Mouse (Mus musculus) embryonic facial prominence, embryonic 13.5 days (tissue): ENCODE measurements at regions not wholly inside any gene's neighbourhood (a gene's known extent, or its start where the extent isn't known, plus 50 kb on each side); places are given as distances from the start of the nearest gene placed in this dataset.

ENCODE experiments used
- ATAC-seq: fragments of 200-750 bp; cut with Nextera tagmentation; 2 replicates; pipeline ENCODE4 v1.8.0; 2017; ENCODE audit warnings: low read depth; ENCODE audit not compliant: insufficient number of reproducible peaks, insufficient read depth, low FRiP score, low TSS enrichment
- H3K27ac ChIP-seq: fragments of 300-500 bp; sonication (generic); 2 replicates; pipeline ENCODE4 v1.5.1; 2015; ENCODE audit warnings: moderate library complexity, mild to moderate bottlenecking, inconsistent platforms
- H3K27me3 ChIP-seq: fragments of 300-500 bp; sonication (generic); 2 replicates; pipeline ENCODE4 v1.6.1; 2015; ENCODE audit warnings: mild to moderate bottlenecking, inconsistent platforms
- H3K36me3 ChIP-seq: fragments of 300-500 bp; sonication (generic); 2 replicates; pipeline ENCODE4 v1.6.1; 2015; ENCODE audit warnings: mild to moderate bottlenecking, inconsistent platforms
- H3K4me1 ChIP-seq: fragments of 300-500 bp; sonication (generic); 2 replicates; pipeline ENCODE4 v1.6.1; 2015; ENCODE audit warnings: inconsistent platforms
- H3K4me2 ChIP-seq: fragments of 300-500 bp; sonication (generic); 2 replicates; pipeline ENCODE4 v1.6.1; 2015; ENCODE audit warnings: moderate library complexity, mild to moderate bottlenecking, inconsistent platforms
- H3K4me3 ChIP-seq: fragments of 300-500 bp; sonication (generic); 2 replicates; pipeline ENCODE4 v1.5.1; 2015; ENCODE audit warnings: mild to moderate bottlenecking, inconsistent platforms
- H3K9ac ChIP-seq: fragments of 300-500 bp; sonication (generic); 2 replicates; pipeline ENCODE4 v1.6.1; 2015; ENCODE audit warnings: mild to moderate bottlenecking, inconsistent platforms
- H3K9me3 ChIP-seq: fragments of 300-500 bp; sonication (generic); 2 replicates; pipeline ENCODE4 v1.6.1; 2016; ENCODE audit warnings: inconsistent platforms
- WGBS: fragments of 180-500 bp; shearing (Covaris S2); methylation state at CpG from one replicate; pipeline ENCODE4 v1.1.7; 2015; ENCODE audit warnings: mixed read lengths; 5-methylcytosine and 5-hydroxymethylcytosine counted together

DNA sequence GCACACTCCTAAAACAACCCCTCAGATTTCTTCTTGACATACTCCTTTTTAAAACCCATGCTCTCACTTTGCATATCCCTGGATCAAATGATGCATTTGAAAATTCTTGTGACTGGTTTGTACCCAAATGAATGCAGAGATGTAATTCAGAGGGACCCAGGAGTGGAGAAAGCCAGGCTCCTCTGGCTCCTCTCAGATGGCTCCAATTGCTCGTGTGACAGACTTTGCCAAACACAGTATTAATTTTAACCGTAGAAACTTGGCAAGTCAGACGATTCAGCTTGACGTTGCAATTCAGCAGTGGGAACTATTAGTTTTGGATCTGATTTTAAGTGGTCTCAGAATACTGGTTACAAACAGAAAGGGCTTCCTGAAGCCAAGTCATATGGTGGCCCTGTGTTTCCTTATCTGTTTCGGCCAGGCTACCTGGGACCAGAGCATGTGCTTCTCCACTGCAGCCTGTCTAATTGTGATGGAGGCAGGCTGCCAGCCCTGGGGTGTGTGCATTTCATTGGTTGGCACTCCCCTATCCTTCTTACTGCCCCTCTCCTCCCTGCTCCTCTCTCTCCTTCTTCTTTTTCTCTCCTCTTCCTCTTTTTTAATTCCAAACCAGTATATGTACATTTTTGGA, 81.9 kb upstream of the Klf12 start:
- Histone ChIP-seq H3K4me1 (peaks cover 10% of the 10 kb centered on the region; the same call in 1 of the 2 replicates), H3K36me3 (no peaks in the 10 kb centered on the region), H3K9me3 (no peaks in the 10 kb centered on the region), H3K9ac (no peak overlapping the region), H3K4me3 (no peak overlapping the region), H3K27me3 (no peaks in the 10 kb centered on the region), H3K27ac (0 out of 2 replicates have a peak overlapping the region, but pooled peaks have one; percentile 39), H3K4me2 (no peak overlapping the region)
- ATAC-seq = no peak
- WGBS = 37% methylated on average over 5 of the region's 5 CpGs

DNA sequence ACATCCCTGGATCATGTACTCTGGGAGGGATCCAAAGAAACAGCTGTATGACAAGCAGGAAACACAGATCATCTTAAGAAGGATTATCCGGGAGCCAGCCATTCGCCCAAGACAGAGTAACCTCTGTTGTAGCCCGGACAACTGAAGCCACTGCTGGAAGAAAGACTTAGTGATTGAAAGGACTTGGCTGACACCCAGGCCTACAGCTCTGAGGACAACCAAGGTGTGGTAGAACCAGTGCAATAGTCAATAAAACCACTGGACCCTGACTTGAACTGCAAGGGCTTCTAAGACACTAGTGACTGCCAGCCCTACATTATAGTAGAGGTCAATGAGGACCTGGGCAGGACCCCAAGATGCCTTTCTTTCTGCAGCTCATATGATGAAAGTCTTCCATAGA, 78.3 kb upstream of the Klf12 start:
- Histone ChIP-seq H3K4me1 (peaks cover 10% of the 10 kb centered on the region; the same call in 1 of the 2 replicates), H3K27me3 (no peaks in the 10 kb centered on the region), H3K9ac (no peak overlapping the region), H3K27ac (no peak overlapping the region), H3K36me3 (no peaks in the 10 kb centered on the region), H3K4me3 (no peak overlapping the region), H3K9me3 (no peaks in the 10 kb centered on the region), H3K4me2 (no peak overlapping the region)
- 50% methylated on average over 3 of the region's 3 CpGs for WGBS
- no peak for ATAC-seq

DNA sequence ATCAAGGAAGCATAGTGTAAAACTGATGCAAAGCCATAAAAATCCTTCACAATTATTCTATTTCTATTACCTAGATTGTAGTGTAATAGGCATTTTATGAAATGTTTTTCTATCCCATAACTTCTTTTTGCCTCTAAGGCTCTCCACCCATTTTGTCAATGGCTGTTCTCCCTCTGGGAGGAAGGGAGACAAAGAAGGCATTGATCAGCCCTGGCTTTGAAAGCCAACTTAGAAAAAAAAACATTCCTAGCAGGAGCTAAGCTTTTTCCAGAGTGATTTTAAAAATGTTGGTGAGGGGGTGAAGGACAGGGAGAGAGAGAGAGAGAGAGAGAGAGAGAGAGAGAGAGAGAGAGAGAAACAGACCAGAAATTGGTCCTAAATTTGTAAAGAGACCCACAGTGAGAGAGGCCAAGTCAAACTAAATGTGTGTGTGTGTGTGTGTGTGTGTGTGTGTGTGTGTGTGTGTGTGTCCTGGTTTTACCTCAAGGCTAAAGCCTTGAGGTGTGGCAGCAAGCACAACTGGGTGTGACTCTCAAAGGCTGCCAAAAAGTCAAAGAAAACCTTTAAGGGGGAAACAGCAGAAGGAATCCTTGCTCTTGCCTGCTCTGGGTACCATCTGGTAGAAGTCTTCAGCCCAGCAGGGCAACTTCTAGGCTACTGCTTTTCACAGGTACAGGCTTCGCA, 77.0 kb upstream of the Klf12 start:
- Histone ChIP-seq H3K4me1 (peaks cover 8% of the 10 kb centered on the region; the same call in 1 of the 2 replicates), H3K9ac (no peak overlapping the region), H3K4me2 (no peak overlapping the region), H3K36me3 (no peaks in the 10 kb centered on the region), H3K27me3 (no peaks in the 10 kb centered on the region), H3K9me3 (no peaks in the 10 kb centered on the region), H3K4me3 (no peak overlapping the region), H3K27ac (peak overlapping the region; percentile 33)
- ATAC-seq = no peak
- 93% methylated on average over 1 of the region's 1 CpGs for WGBS

DNA sequence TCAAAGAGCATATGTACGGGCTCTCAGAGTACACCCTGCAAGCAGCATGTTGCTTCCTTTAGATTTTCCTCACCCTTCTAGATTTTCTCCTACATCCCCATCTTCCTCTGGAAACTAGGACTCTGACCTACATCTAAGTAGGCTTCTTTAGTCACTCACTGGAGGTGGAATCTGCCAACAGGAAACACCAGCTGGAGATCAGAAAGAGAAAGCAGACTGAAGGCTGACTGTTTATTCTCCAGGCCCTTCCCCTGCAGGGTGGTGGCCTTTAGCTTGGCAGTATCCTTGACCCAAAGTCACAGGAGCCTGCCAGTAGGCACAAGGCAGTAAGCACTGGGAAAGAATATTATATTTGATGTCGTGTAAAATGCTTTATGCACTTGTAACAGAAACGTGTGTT, 75.4 kb upstream of the Klf12 start:
- H3K4me3 ChIP-seq = no peak overlapping the region
- H3K9ac ChIP-seq = no peak overlapping the region
- H3K36me3 ChIP-seq = no peaks in the 10 kb centered on the region
- no peak overlapping the region for H3K27ac ChIP-seq
- H3K27me3 ChIP-seq = no peaks in the 10 kb centered on the region
- H3K9me3 ChIP-seq = no peaks in the 10 kb centered on the region
- H3K4me2 ChIP-seq = no peak overlapping the region
- WGBS = 67% methylated on average over 3 of the region's 3 CpGs
- no peak for ATAC-seq
- H3K4me1 ChIP-seq = 0 out of 2 replicates have a peak, but pooled peaks cover 4% of the 10 kb centered on the region

- Histone ChIP-seq H3K36me3 (no peaks in the 10 kb centered on the region), H3K27ac (no peak overlapping the region), H3K27me3 (no peaks in the 10 kb centered on the region), H3K4me2 (no peak overlapping the region), H3K9ac (no peak overlapping the region), H3K4me3 (no peak overlapping the region), H3K4me1 (peaks cover 14% of the 10 kb centered on the region), H3K9me3 (no peaks in the 10 kb centered on the region)
- no peak for ATAC-seq
- 51% methylated on average over 4 of the region's 4 CpGs for WGBS
These were observed 72.7 kb upstream of the Klf12 start for GRCm38 (mm10) chr14:100357131-100357530.

GRCm38 (mm10) chr14:100353508-100353907, 69.0 kb upstream of the Klf12 start:
- Histone ChIP-seq H3K27me3 (no peaks in the 10 kb centered on the region), H3K4me1 (peaks cover 11% of the 10 kb centered on the region), H3K27ac (peak overlapping the region; percentile 12; the same call in 1 of the 2 replicates), H3K36me3 (no peaks in the 10 kb centered on the region), H3K9me3 (no peaks in the 10 kb centered on the region), H3K4me3 (no peak overlapping the region), H3K9ac (no peak overlapping the region), H3K4me2 (no peak overlapping the region)
- ATAC-seq = no peak
- whole genome bisulfite sequencing = 30% methylated on average over 4 of the region's 4 CpGs

DNA sequence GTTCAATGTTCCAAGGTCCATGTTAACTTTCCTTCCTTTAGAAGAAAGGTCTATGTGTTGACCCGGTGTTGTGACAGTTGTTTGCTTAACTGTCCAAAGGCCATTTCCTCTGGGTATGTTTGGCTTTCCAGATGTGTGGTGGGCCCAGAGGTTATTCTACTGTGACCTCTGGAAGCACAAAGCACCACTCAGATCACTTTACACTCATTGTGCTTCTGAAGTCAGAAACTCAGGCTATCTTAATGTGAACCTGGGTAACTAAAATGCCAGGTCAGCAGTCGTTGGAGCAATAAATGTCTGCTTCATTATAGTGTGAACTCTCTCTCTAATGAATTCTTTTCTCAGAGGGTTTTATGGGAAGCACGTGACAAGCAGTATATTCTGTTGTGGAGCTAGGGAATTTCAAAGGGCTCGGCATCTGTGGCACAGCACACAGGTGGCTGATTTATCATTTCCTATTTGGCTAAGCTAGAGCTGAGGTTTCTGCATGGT, 68.5 kb upstream of the Klf12 start:
- H3K27me3 ChIP-seq = no peaks in the 10 kb centered on the region
- no peak overlapping the region for H3K9ac ChIP-seq
- WGBS = 13% methylated on average over 4 of the region's 4 CpGs
- peak overlapping the region; percentile 12; the same call in 1 of the 2 replicates for H3K27ac ChIP-seq
- no peak overlapping the region for H3K4me3 ChIP-seq
- H3K36me3 ChIP-seq = no peaks in the 10 kb centered on the region
- H3K4me2 ChIP-seq = no peak overlapping the region
- H3K4me1 ChIP-seq = peaks cover 11% of the 10 kb centered on the region
- H3K9me3 ChIP-seq = no peaks in the 10 kb centered on the region
- ATAC-seq = no peak

- peaks cover 11% of the 10 kb centered on the region for H3K4me1 ChIP-seq
- no peaks in the 10 kb centered on the region for H3K27me3 ChIP-seq
- no peak overlapping the region for H3K9ac ChIP-seq
- ATAC-seq = no peak
- no peaks in the 10 kb centered on the region for H3K36me3 ChIP-seq
- H3K4me3 ChIP-seq = no peak overlapping the region
- WGBS = 87% methylated on average over 7 of the region's 7 CpGs
- no peaks in the 10 kb centered on the region for H3K9me3 ChIP-seq
- H3K4me2 ChIP-seq = no peak overlapping the region
- no peak overlapping the region for H3K27ac ChIP-seq
These were observed 66.5 kb upstream of the Klf12 start for GRCm38 (mm10) chr14:100351004-100351403.

- 88% methylated on average over 9 of the region's 9 CpGs for WGBS
- Histone ChIP-seq H3K4me3 (no peak overlapping the region), H3K9me3 (no peaks in the 10 kb centered on the region), H3K27me3 (no peaks in the 10 kb centered on the region), H3K9ac (no peak overlapping the region), H3K27ac (no peak overlapping the region), H3K4me2 (no peak overlapping the region), H3K4me1 (peaks cover 11% of the 10 kb centered on the region), H3K36me3 (no peaks in the 10 kb centered on the region)
- ATAC-seq = no peak
These were observed 65.7 kb upstream of the Klf12 start for GRCm38 (mm10) chr14:100350021-100350790.

- Histone ChIP-seq H3K9me3 (no peaks in the 10 kb centered on the region), H3K27me3 (no peaks in the 10 kb centered on the region), H3K4me1 (peaks cover 7% of the 10 kb centered on the region), H3K27ac (no peak overlapping the region), H3K36me3 (no peaks in the 10 kb centered on the region), H3K4me2 (no peak overlapping the region), H3K4me3 (no peak overlapping the region), H3K9ac (no peak overlapping the region)
- whole genome bisulfite sequencing = 87% methylated on average over 4 of the region's 4 CpGs
- ATAC-seq = no peak
These were observed 64.1 kb upstream of the Klf12 start for GRCm38 (mm10) chr14:100348336-100349164.

DNA sequence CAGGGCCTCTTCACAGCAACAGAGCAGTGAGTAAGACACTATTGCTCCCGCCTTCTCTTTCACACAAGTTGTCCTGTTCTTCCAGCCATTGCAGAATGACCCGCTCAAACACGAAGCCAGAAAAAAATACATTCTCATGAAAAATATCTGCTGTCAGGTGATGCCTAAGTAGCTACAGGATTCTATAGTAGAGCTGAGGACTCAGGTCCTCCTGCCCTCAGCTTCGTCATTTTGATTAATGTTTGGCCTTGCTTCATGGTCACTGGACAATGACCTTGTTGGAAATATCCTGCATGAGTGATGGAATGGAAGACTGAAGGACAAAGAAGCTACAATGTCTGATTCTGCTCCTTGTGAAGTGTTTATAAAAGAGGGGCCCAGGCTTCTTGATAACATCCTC, 52.4 kb upstream of the Klf12 start:
- no peak overlapping the region for H3K27ac ChIP-seq
- no peaks in the 10 kb centered on the region for H3K4me1 ChIP-seq
- no peak for ATAC-seq
- no peaks in the 10 kb centered on the region for H3K36me3 ChIP-seq
- WGBS = 90% methylated on average over 4 of the region's 4 CpGs
- no peaks in the 10 kb centered on the region for H3K9me3 ChIP-seq
- H3K4me3 ChIP-seq = no peak overlapping the region
- H3K9ac ChIP-seq = no peak overlapping the region
- H3K27me3 ChIP-seq = no peaks in the 10 kb centered on the region
- H3K4me2 ChIP-seq = no peak overlapping the region
